Mouse (Mus musculus): ENCODE results near the gene Golph3l. TPM values are rescaled to one million over a fixed set of nuclear protein-coding genes. Genes with fewer than 3 reads are reported as not detected.
"Not testable (repeated sequence)": the region's sequence is repeated elsewhere in the genome, so short reads cannot be mapped to it uniquely, and the experiment has no call there.

Golph3l gene
- 29.8 and 34.3 TPM in 2 replicates for polyA plus RNA-seq (2014; fragmentation: Nextera tagmentation; extraction: Ambion mirVana)

GRCm38 (mm10) chr3:95588604-95589086 lies at the start of gene Golph3l:
Golph3l (plus strand) TSS chr3:95588934.
- H3K4me3 ChIP-seq (ENCODE audit: low read depth, low read length) = peak within 1 kb of the TSS; percentile 69
- no peaks in the 10 kb centered on the region; the same call in 1 of the 2 replicates for H3K4me1 ChIP-seq (replicated peaks; ENCODE audit: control insufficient read depth, insufficient read depth, low read length)
- peak within 1 kb of the TSS; percentile 69 for H3K9ac ChIP-seq (ENCODE audit: low read depth, low read length)
- peaks cover 7% of the 10 kb centered on the region for H3K36me3 ChIP-seq (ENCODE audit: control insufficient read depth, insufficient read depth, low read length)
- H3K4me2 ChIP-seq = peak within 1 kb of the TSS; percentile 76
- ATAC-seq (replicated peaks; ENCODE audit: low FRiP score) (peak; percentile 100), DNase-seq (ENCODE audit: low spot score) (peak; percentile 75)
- H3K27ac ChIP-seq (ENCODE audit: low read depth, low read length) = peak within 1 kb of the TSS; percentile 72; the same call in 1 of the 2 replicates
- no peaks in the 10 kb centered on the region for H3K9me3 ChIP-seq (ENCODE audit: control insufficient read depth, low read length)
- WGBS = under 1% methylated on average over 12 of the region's 12 CpGs
- no peaks in the 10 kb centered on the region for H3K27me3 ChIP-seq (replicated peaks; ENCODE audit: control insufficient read depth, insufficient read depth, low read length)

- Histone ChIP-seq H3K4me2 (no peak overlapping the region), H3K4me1 (replicated peaks; ENCODE audit: control insufficient read depth, insufficient read depth, low read length) (no peaks in the 10 kb centered on the region), H3K36me3 (ENCODE audit: control insufficient read depth, insufficient read depth, low read length) (no peaks in the 10 kb centered on the region), H3K27ac (ENCODE audit: low read depth, low read length) (no peak overlapping the region), H3K27me3 (replicated peaks; ENCODE audit: control insufficient read depth, insufficient read depth, low read length) (no peaks in the 10 kb centered on the region), H3K9ac (ENCODE audit: low read depth, low read length) (no peak overlapping the region), H3K4me3 (ENCODE audit: low read depth, low read length) (no peak overlapping the region), H3K9me3 (ENCODE audit: control insufficient read depth, low read length) (no peaks in the 10 kb centered on the region)
- WGBS = 87% methylated on average over 10 of the region's 10 CpGs
- ATAC-seq (replicated peaks; ENCODE audit: low FRiP score) (no peak), DNase-seq (ENCODE audit: low spot score) (no peak)
These were observed 49.8 kb upstream of the Golph3l start for GRCm38 (mm10) chr3:95538936-95539335.

GRCm38 (mm10) chr3:95539837-95540236 lies 48.9 kb upstream of the Golph3l start:
- Histone ChIP-seq H3K9me3 (ENCODE audit: control insufficient read depth, low read length) (no peaks in the 10 kb centered on the region), H3K27ac (ENCODE audit: low read depth, low read length) (no peak overlapping the region), H3K4me3 (ENCODE audit: low read depth, low read length) (no peak overlapping the region), H3K27me3 (replicated peaks; ENCODE audit: control insufficient read depth, insufficient read depth, low read length) (no peaks in the 10 kb centered on the region), H3K9ac (ENCODE audit: low read depth, low read length) (no peak overlapping the region), H3K36me3 (ENCODE audit: control insufficient read depth, insufficient read depth, low read length) (no peaks in the 10 kb centered on the region), H3K4me1 (replicated peaks; ENCODE audit: control insufficient read depth, insufficient read depth, low read length) (no peaks in the 10 kb centered on the region), H3K4me2 (no peak overlapping the region)
- DNase-seq (ENCODE audit: low spot score) = no peak
- WGBS = 93% methylated on average over 4 of the region's 4 CpGs
- ATAC-seq (replicated peaks; ENCODE audit: low FRiP score) = no peak

GRCm38 (mm10) chr3:95541186-95541585 lies 47.5 kb upstream of the Golph3l start:
- not testable (repeated sequence) for H3K9me3 ChIP-seq (ENCODE audit: control insufficient read depth, low read length); ATAC-seq (replicated peaks; ENCODE audit: low FRiP score); H3K36me3 ChIP-seq (ENCODE audit: control insufficient read depth, insufficient read depth, low read length); H3K27me3 ChIP-seq (replicated peaks; ENCODE audit: control insufficient read depth, insufficient read depth, low read length); H3K9ac ChIP-seq (ENCODE audit: low read depth, low read length); H3K4me2 ChIP-seq; H3K4me1 ChIP-seq (replicated peaks; ENCODE audit: control insufficient read depth, insufficient read depth, low read length); H3K4me3 ChIP-seq (ENCODE audit: low read depth, low read length); H3K27ac ChIP-seq (ENCODE audit: low read depth, low read length); DNase-seq (ENCODE audit: low spot score)
- WGBS = 53% methylated on average over 2 of the region's 2 CpGs

GRCm38 (mm10) chr3:95542171-95542570 lies 46.6 kb upstream of the Golph3l start:
- Histone ChIP-seq H3K4me2 (no peak overlapping the region), H3K27me3 (replicated peaks; ENCODE audit: control insufficient read depth, insufficient read depth, low read length) (no peaks in the 10 kb centered on the region), H3K27ac (ENCODE audit: low read depth, low read length) (no peak overlapping the region), H3K9me3 (ENCODE audit: control insufficient read depth, low read length) (no peaks in the 10 kb centered on the region), H3K9ac (ENCODE audit: low read depth, low read length) (no peak overlapping the region), H3K36me3 (ENCODE audit: control insufficient read depth, insufficient read depth, low read length) (no peaks in the 10 kb centered on the region), H3K4me3 (ENCODE audit: low read depth, low read length) (no peak overlapping the region), H3K4me1 (replicated peaks; ENCODE audit: control insufficient read depth, insufficient read depth, low read length) (no peaks in the 10 kb centered on the region)
- ATAC-seq (replicated peaks; ENCODE audit: low FRiP score) = no peak
- no peak for DNase-seq (ENCODE audit: low spot score)

- Histone ChIP-seq H3K27me3 (replicated peaks; ENCODE audit: control insufficient read depth, insufficient read depth, low read length) (no peaks in the 10 kb centered on the region), H3K4me3 (ENCODE audit: low read depth, low read length) (no peak overlapping the region), H3K9ac (ENCODE audit: low read depth, low read length) (no peak overlapping the region), H3K36me3 (ENCODE audit: control insufficient read depth, insufficient read depth, low read length) (no peaks in the 10 kb centered on the region), H3K27ac (ENCODE audit: low read depth, low read length) (no peak overlapping the region), H3K4me1 (replicated peaks; ENCODE audit: control insufficient read depth, insufficient read depth, low read length) (no peaks in the 10 kb centered on the region), H3K4me2 (no peak overlapping the region), H3K9me3 (ENCODE audit: control insufficient read depth, low read length) (no peaks in the 10 kb centered on the region)
- no peak for DNase-seq (ENCODE audit: low spot score)
- WGBS = 72% methylated on average over 7 of the region's 7 CpGs
- no peak for ATAC-seq (replicated peaks; ENCODE audit: low FRiP score)
These were observed 45.8 kb upstream of the Golph3l start for GRCm38 (mm10) chr3:95542981-95543380.

GRCm38 (mm10) chr3:95550176-95550575 lies 38.6 kb upstream of the Golph3l start:
- Histone ChIP-seq H3K27ac (ENCODE audit: low read depth, low read length) (no peak overlapping the region), H3K27me3 (replicated peaks; ENCODE audit: control insufficient read depth, insufficient read depth, low read length) (no peaks in the 10 kb centered on the region), H3K4me2 (no peak overlapping the region), H3K4me1 (replicated peaks; ENCODE audit: control insufficient read depth, insufficient read depth, low read length) (no peaks in the 10 kb centered on the region), H3K9ac (ENCODE audit: low read depth, low read length) (no peak overlapping the region), H3K4me3 (ENCODE audit: low read depth, low read length) (no peak overlapping the region), H3K9me3 (ENCODE audit: control insufficient read depth, low read length) (no peaks in the 10 kb centered on the region), H3K36me3 (ENCODE audit: control insufficient read depth, insufficient read depth, low read length) (no peaks in the 10 kb centered on the region)
- ATAC-seq (replicated peaks; ENCODE audit: low FRiP score) = no peak
- 88% methylated on average over 1 of the region's 1 CpGs for WGBS
- no peak for DNase-seq (ENCODE audit: low spot score)

GRCm38 (mm10) chr3:95553986-95554385 lies 34.7 kb upstream of the Golph3l start:
- no peak for DNase-seq (ENCODE audit: low spot score)
- no peak for ATAC-seq (replicated peaks; ENCODE audit: low FRiP score)
- no peak overlapping the region for H3K4me3 ChIP-seq (ENCODE audit: low read depth, low read length)
- 53% methylated on average over 3 of the region's 3 CpGs for WGBS
- H3K4me2 ChIP-seq = no peak overlapping the region
- no peaks in the 10 kb centered on the region for H3K9me3 ChIP-seq (ENCODE audit: control insufficient read depth, low read length)
- no peaks in the 10 kb centered on the region for H3K4me1 ChIP-seq (replicated peaks; ENCODE audit: control insufficient read depth, insufficient read depth, low read length)
- H3K36me3 ChIP-seq (ENCODE audit: control insufficient read depth, insufficient read depth, low read length) = no peaks in the 10 kb centered on the region
- H3K9ac ChIP-seq (ENCODE audit: low read depth, low read length) = no peak overlapping the region
- no peak overlapping the region for H3K27ac ChIP-seq (ENCODE audit: low read depth, low read length)
- no peaks in the 10 kb centered on the region for H3K27me3 ChIP-seq (replicated peaks; ENCODE audit: control insufficient read depth, insufficient read depth, low read length)

GRCm38 (mm10) chr3:95559437-95559836 lies 29.3 kb upstream of the Golph3l start, which contains the start of gene Hormad1:
Hormad1 (plus strand) TSS chr3:95559677.
- Histone ChIP-seq H3K4me1 (replicated peaks; ENCODE audit: control insufficient read depth, insufficient read depth, low read length) (no peaks in the 10 kb centered on the region), H3K27ac (ENCODE audit: low read depth, low read length) (no peak within 1 kb of the TSS), H3K36me3 (ENCODE audit: control insufficient read depth, insufficient read depth, low read length) (no peaks in the 10 kb centered on the region), H3K9ac (ENCODE audit: low read depth, low read length) (no peak within 1 kb of the TSS), H3K9me3 (ENCODE audit: control insufficient read depth, low read length) (no peaks in the 10 kb centered on the region), H3K27me3 (replicated peaks; ENCODE audit: control insufficient read depth, insufficient read depth, low read length) (no peaks in the 10 kb centered on the region), H3K4me2 (no peak within 1 kb of the TSS), H3K4me3 (ENCODE audit: low read depth, low read length) (no peak within 1 kb of the TSS)
- no peak for ATAC-seq (replicated peaks; ENCODE audit: low FRiP score)
- 88% methylated on average over 27 of the region's 27 CpGs for WGBS
- no peak for DNase-seq (ENCODE audit: low spot score)

Data from liver, embryonic 11.5 days (tissue).